8 mouse cellular contexts compared by ENCODE assay signal in the genomic region with DNA sequence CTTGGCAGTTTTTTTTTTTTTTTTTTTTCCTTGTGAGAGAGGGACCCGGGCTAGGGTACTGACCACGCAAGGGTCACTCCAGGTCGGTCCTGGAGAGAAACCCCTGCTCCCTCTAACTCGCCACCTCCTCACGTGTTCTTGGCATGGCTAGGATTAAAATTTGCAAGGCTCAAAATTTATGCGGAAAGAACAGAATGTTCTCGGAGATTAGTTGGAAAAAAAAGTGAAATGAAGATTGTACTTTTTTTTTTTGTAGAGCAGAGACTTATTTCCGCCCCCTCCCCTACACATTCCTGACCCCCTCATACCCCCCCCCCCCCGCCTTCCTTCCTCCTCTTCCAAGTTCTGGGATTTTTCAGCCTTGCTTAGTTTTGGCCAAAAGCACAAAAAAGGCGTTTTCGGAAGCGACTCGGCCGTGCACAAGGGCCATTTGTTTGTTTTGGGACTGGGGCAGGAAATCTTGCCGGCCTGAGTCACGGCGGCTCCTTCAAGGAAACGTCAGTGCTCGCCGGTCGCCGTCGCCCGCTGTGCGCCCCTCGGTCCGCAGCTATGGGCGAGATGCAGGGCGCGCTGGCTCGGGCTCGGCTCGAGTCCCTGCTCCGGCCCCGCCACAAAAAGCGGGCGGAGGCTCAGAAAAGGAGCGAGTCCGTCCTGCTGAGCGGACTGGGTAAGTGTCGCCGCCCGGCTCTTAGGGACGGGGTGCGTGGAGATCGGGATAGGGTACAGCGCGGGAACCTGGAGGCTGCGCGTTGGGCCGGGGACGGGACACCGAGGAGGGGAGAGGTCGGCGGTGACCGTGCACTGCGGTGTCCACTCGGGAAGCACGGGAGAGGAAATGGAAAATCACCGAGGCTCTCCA.
DNase-seq lines count a peak whose midpoint lies in the region; ATAC-seq and TF ChIP-seq lines count a peak whose summit lies in the region.

No protein-coding gene starts in this region.

- whole genome bisulfite sequencing in thymus, adult 2 months, result under 1% methylated on average over 60 of the region's 60 CpGs
- WGBS in hindbrain, embryonic 16.5 days, result under 1% methylated on average over 60 of the region's 60 CpGs
- WGBS in midbrain, embryonic 13.5 days, result under 1% methylated on average over 59 of the region's 60 CpGs

- peaks cover 27% of the 10 kb centered on the region for H3K36me3 ChIP-seq in thymus, adult 2 months (ENCODE audit: control insufficient read depth, insufficient read depth, low read length)
- H3K36me3 ChIP-seq in hindbrain, embryonic 16.5 days (ENCODE audit: control insufficient read depth, insufficient read depth, low read length), result peaks cover 10% of the 10 kb centered on the region; the same call in 1 of the 2 replicates
- peaks cover 20% of the 10 kb centered on the region for H3K36me3 ChIP-seq in midbrain, embryonic 13.5 days

- H3K4me3 ChIP-seq in thymus, adult 2 months (ENCODE audit: control insufficient read depth, insufficient read depth, low read length), result peak overlapping the region; percentile 94
- H3K4me3 ChIP-seq in hindbrain, embryonic 16.5 days (ENCODE audit: low read length), result peak overlapping the region; percentile 69
- H3K4me3 ChIP-seq in midbrain, embryonic 13.5 days (replicated peaks), result peak overlapping the region; percentile 68

- no peak overlapping the region for H3K27ac ChIP-seq in thymus, adult 2 months (ENCODE audit: control insufficient read depth, insufficient read depth, low read length)
- peak overlapping the region; percentile 83 for H3K27ac ChIP-seq in hindbrain, embryonic 16.5 days (ENCODE audit: low read depth, low read length)
- H3K27ac ChIP-seq in midbrain, embryonic 13.5 days, result peak overlapping the region; percentile 76

- peak; percentile 61 for DNase-seq in thymus, adult 2 months
- no peak for DNase-seq in thymus, postnatal 0 days (ENCODE audit: low spot score)
- peak; percentile 45 for DNase-seq in cerebellum, adult 9-11 months
- DNase-seq in gastrocnemius, postnatal 10 days, result peak; percentile 70
- DNase-seq in liver, result peak; percentile 59
- DNase-seq in thymus, postnatal 25 days, result peak; percentile 67

- peak overlapping the region; percentile 75 for H3K9ac ChIP-seq in hindbrain, embryonic 16.5 days (ENCODE audit: low read depth, low read length)
- peak overlapping the region; percentile 85 for H3K9ac ChIP-seq in midbrain, embryonic 13.5 days (replicated peaks)

- TF ChIP-seq CTCF in thymus, adult 2 months (IDR thresholded peaks at IDR 0.05; ENCODE audit: borderline replicate concordance, control insufficient read depth, extremely low read depth, insufficient read depth, low read length, poor library complexity), result no peak

- TF ChIP-seq POLR2A in thymus, adult 2 months (IDR thresholded peaks at IDR 0.05; ENCODE audit: control insufficient read depth, extremely low read depth, insufficient read depth, low read length, poor library complexity), result no peak

- H3K9me3 ChIP-seq in hindbrain, embryonic 16.5 days (ENCODE audit: control insufficient read depth, low read length), result no peaks in the 10 kb centered on the region
- no peaks in the 10 kb centered on the region for H3K9me3 ChIP-seq in midbrain, embryonic 13.5 days

- ATAC-seq in hindbrain, embryonic 16.5 days, result peak; percentile 79
- ATAC-seq in midbrain, embryonic 13.5 days, result peak; percentile 85

- peak overlapping the region; percentile 98 for H3K4me2 ChIP-seq in hindbrain, embryonic 16.5 days (ENCODE audit: low read length)
- peak overlapping the region; percentile 97 for H3K4me2 ChIP-seq in midbrain, embryonic 13.5 days (replicated peaks)

- no peaks in the 10 kb centered on the region for H3K27me3 ChIP-seq in thymus, adult 2 months (ENCODE audit: control insufficient read depth, insufficient read depth, low read length)
- H3K27me3 ChIP-seq in hindbrain, embryonic 16.5 days (replicated peaks; ENCODE audit: control insufficient read depth, insufficient read depth, low read length), result peaks cover 3% of the 10 kb centered on the region; the same call in 1 of the 2 replicates
- peaks cover 15% of the 10 kb centered on the region for H3K27me3 ChIP-seq in midbrain, embryonic 13.5 days

- peaks cover 26% of the 10 kb centered on the region for H3K4me1 ChIP-seq in thymus, adult 2 months (replicated peaks; ENCODE audit: control insufficient read depth, insufficient read depth, low read length)
- H3K4me1 ChIP-seq in hindbrain, embryonic 16.5 days (ENCODE audit: control insufficient read depth, insufficient read depth, low read depth, low read length), result peaks cover 15% of the 10 kb centered on the region
- peaks cover 31% of the 10 kb centered on the region for H3K4me1 ChIP-seq in midbrain, embryonic 13.5 days (replicated peaks)
